Comparison of ENCODE assay signal across 8 mouse cellular contexts in the genomic region with DNA sequence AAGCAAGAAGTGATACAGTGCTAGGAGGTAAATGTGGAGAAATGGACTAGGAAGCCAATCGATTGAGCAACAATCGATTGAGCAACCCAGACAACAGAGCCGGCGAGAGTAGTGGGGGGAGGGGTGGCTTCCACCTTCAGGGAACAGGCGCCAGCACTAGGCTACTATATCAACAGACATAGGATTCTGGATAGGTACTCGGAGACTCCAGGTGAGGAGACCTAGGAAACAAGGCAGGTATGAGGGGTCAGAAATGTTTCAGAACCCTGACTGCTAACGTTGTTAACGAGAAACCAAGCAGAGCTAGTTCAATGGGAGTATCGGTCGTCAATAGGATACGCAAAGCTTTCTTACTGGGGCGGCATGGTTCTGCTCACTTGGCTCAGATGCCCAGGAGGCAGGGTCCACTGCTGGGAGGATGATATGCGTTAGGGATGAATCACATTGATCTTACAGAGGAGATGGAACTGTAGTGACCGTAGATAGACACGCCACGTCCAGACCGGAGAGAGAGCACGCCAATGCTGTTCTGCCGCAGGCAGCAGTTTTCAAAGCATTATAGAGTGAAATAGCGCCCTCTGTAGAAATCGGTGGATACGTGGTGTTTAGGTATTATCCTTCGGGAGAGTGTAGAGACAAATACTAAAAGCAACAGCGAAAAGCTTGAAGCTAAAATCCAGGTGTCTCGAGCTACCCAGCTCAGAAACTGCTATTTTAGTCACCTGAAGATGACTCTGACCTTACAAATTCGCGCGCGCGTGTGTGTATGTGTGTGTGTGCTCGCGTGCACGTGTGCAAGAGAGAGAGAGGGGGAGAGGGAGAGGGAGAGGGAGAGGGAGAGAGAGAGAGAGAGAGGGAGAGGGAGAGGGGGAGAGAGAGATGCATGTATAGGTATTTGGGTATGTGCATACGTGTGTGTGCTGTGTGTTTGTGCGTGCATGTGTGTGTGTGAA. TPM values are rescaled to one million over a fixed set of nuclear protein-coding genes. Genes with fewer than 3 reads are reported as not detected.
DNase-seq lines count a peak whose midpoint lies in the region; ATAC-seq and TF ChIP-seq lines count a peak whose summit lies in the region.

No protein-coding gene starts in this region.

- 3% methylated on average over 35 of the region's 35 CpGs for WGBS in embryonic facial prominence, embryonic 12.5 days
- WGBS in intestine, postnatal 0 days, result 3% methylated on average over 35 of the region's 35 CpGs
- 3% methylated on average over 35 of the region's 35 CpGs for WGBS in midbrain, embryonic 11.5 days

- ATAC-seq in embryonic facial prominence, embryonic 12.5 days (ENCODE audit: insufficient number of reproducible peaks, insufficient read depth, low FRiP score, low TSS enrichment), result peak; percentile 79
- ATAC-seq in granulocyte monocyte progenitor cell, adult 5-6 weeks (replicated peaks; ENCODE audit: poor library complexity, severe bottlenecking), result peak; percentile 88
- peak; percentile 88 for ATAC-seq in intestine, postnatal 0 days
- ATAC-seq in midbrain, embryonic 11.5 days (ENCODE audit: low FRiP score), result peak; percentile 88

- H3K9me3 ChIP-seq in embryonic facial prominence, embryonic 12.5 days, result no peaks in the 10 kb centered on the region
- H3K9me3 ChIP-seq in intestine, postnatal 0 days (ENCODE audit: control insufficient read depth), result no peaks in the 10 kb centered on the region
- no peaks in the 10 kb centered on the region for H3K9me3 ChIP-seq in midbrain, embryonic 11.5 days (ENCODE audit: control insufficient read depth, low read length)

- DNase-seq in 3T3-L1 (ENCODE audit: low read depth, low spot score), result peak; percentile 52
- DNase-seq in adrenal gland, postnatal 36 days, result peak; percentile 81 to 91
- peak; percentile 83 for DNase-seq in left cerebral cortex, postnatal 4 days
- DNase-seq in midbrain, embryonic 11.5 days (ENCODE audit: low spot score, missing footprints), result peak; percentile 98
- DNase-seq in skeletal muscle tissue, adult 2 months (ENCODE audit: low read depth, low spot score), result peak; percentile 46

- no peaks in the 10 kb centered on the region for H3K4me1 ChIP-seq in embryonic facial prominence, embryonic 12.5 days
- H3K4me1 ChIP-seq in intestine, postnatal 0 days (replicated peaks; ENCODE audit: control insufficient read depth, insufficient read depth, low read length), result no peaks in the 10 kb centered on the region
- H3K4me1 ChIP-seq in midbrain, embryonic 11.5 days (ENCODE audit: control insufficient read depth, insufficient read depth, low read length), result no peaks in the 10 kb centered on the region

- peak; percentile 83 for TF ChIP-seq CTCF in intestine, postnatal 0 days (IDR thresholded peaks at IDR 0.05; ENCODE audit: low read depth)

- peak overlapping the region; percentile 65 for H3K4me3 ChIP-seq in embryonic facial prominence, embryonic 12.5 days
- H3K4me3 ChIP-seq in intestine, postnatal 0 days (ENCODE audit: low read depth, low read length), result peak overlapping the region; percentile 71
- peak overlapping the region; percentile 55 for H3K4me3 ChIP-seq in midbrain, embryonic 11.5 days (ENCODE audit: low read depth, low read length)

- H3K27me3 ChIP-seq in embryonic facial prominence, embryonic 12.5 days, result no peaks in the 10 kb centered on the region
- no peaks in the 10 kb centered on the region for H3K27me3 ChIP-seq in intestine, postnatal 0 days (replicated peaks; ENCODE audit: control insufficient read depth, insufficient read depth, low read length)
- no peaks in the 10 kb centered on the region for H3K27me3 ChIP-seq in midbrain, embryonic 11.5 days (ENCODE audit: control insufficient read depth, insufficient read depth, low read length)

- peak overlapping the region; percentile 67; the same call in 1 of the 2 replicates for H3K27ac ChIP-seq in embryonic facial prominence, embryonic 12.5 days
- peak overlapping the region; percentile 52 for H3K27ac ChIP-seq in intestine, postnatal 0 days (ENCODE audit: low read depth, low read length)
- peak overlapping the region; percentile 17; the same call in 1 of the 2 replicates for H3K27ac ChIP-seq in midbrain, embryonic 11.5 days (ENCODE audit: low read depth, low read length)

- H3K36me3 ChIP-seq in embryonic facial prominence, embryonic 12.5 days, result no peaks in the 10 kb centered on the region
- H3K36me3 ChIP-seq in intestine, postnatal 0 days (ENCODE audit: control insufficient read depth, insufficient read depth), result no peaks in the 10 kb centered on the region
- H3K36me3 ChIP-seq in midbrain, embryonic 11.5 days (ENCODE audit: control insufficient read depth, insufficient read depth, low read length), result no peaks in the 10 kb centered on the region

- intact Hi-C loops in left cerebral cortex, postnatal 4 days (cut with DNase I), result loop anchor here (2.0 to 10.0 kb wide), 3 partner anchors 71 to 259 kb away; a partner anchor contains a TSS

- peak overlapping the region; percentile 45 for H3K9ac ChIP-seq in embryonic facial prominence, embryonic 12.5 days
- H3K9ac ChIP-seq in intestine, postnatal 0 days (ENCODE audit: low read depth, low read length), result peak overlapping the region; percentile 67
- peak overlapping the region; percentile 66 for H3K9ac ChIP-seq in midbrain, embryonic 11.5 days (ENCODE audit: low read length)

- H3K4me2 ChIP-seq in embryonic facial prominence, embryonic 12.5 days (replicated peaks), result peak overlapping the region; percentile 63
- H3K4me2 ChIP-seq in intestine, postnatal 0 days (replicated peaks; ENCODE audit: low read depth), result peak overlapping the region; percentile 86
- H3K4me2 ChIP-seq in midbrain, embryonic 11.5 days, result peak overlapping the region; percentile 49

RNA-seq across cellular contexts. Expression of a gene that starts 24.0 kb away (rescaled TPM):
- under 1 TPM in 1 of 2 experiments, not detected in 1; 0.20 TPM for total RNA-seq in adrenal gland, postnatal 36 days (2021)
- polyA plus RNA-seq in embryonic facial prominence, embryonic 12.5 days (2016; fragmentation: Nextera tagmentation; extraction: Ambion mirVana), result 1.8 and 1.9 TPM in 2 replicates
- 1.1 TPM in 1 of 2 replicates, not detected in the other for total RNA-seq in granulocyte monocyte progenitor cell, adult 5-6 weeks (2014; fragmentation: Nextera tagmentation)
- 0.67 TPM in 1 of 2 replicates, not detected in the other for total RNA-seq in granulocyte monocyte progenitor cell, adult 5-6 weeks (2017)
- 0.09 and 0.12 TPM in 2 replicates for polyA plus RNA-seq in intestine, postnatal 0 days (2015; fragmentation: Nextera tagmentation; extraction: Ambion mirVana)
- 1 to 10 TPM; 5.8 to 6.1 TPM for total RNA-seq in left cerebral cortex, postnatal 4 days (2021)
- 1.4 and 2.0 TPM in 2 replicates for polyA plus RNA-seq in midbrain, embryonic 11.5 days (2014; fragmentation: Nextera tagmentation; extraction: Ambion mirVana)

Comparison
In these comparisons a context has a peak if more than half of its experiments do, and no peak if none do; other contexts are left out.
1. Peak in every context shown above with its lines: DNase-seq, ATAC-seq, H3K4me3 ChIP-seq and H3K27ac ChIP-seq.
2. DNase-seq: peak in every context shown above with its lines; median percentile 98 in midbrain, embryonic 11.5 days; 86 in adrenal gland, postnatal 36 days; 83 in left cerebral cortex, postnatal 4 days; 52 in 3T3-L1; 46 in skeletal muscle tissue, adult 2 months.
3. H3K27ac ChIP-seq: peak in every context shown above with its lines; median percentile 67 in embryonic facial prominence, embryonic 12.5 days; 52 in intestine, postnatal 0 days; 17 in midbrain, embryonic 11.5 days.